Mouse (Mus musculus): ENCODE data around the gene Kmt5a. TPM values are rescaled to one million over a fixed set of nuclear protein-coding genes. Genes with fewer than 3 reads are reported as not detected.

Gene Kmt5a
- polyA plus RNA-seq, 1 experiment from 2014 or later, result 62.9 TPM

DNA sequence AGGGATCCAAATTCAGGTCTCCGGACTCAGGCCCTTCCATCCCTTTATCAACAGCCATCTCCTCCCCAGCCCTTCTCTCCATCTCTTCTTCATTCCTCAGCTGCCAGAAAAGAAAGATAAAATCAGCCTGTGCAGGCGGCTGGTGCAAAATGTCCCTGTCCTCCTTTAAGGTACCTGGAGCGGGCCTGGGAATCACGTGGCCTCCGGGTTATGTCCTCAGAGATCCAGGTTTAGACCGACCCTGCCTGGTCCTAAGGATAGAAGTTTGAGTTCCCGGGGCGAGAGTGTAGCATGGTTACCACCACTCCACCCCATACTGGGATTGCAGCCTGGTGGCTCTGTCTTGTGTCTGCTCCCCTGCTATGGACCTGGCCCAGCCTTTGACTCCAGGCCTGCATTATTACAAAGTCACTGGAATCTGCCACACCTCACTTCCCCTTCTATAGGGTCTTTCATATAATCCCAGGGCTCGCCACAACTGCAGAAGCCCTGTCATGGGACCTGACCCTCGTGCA lies 70.9 kb downstream of the Kmt5a start:
- 86% methylated on average over 10 of the region's 10 CpGs for WGBS
- ATAC-seq (ENCODE audit: low FRiP score), result no peak
- 0 out of 2 replicates have a peak, but pooled peaks cover 3% of the 10 kb centered on the region for H3K4me1 ChIP-seq
- no peaks in the 10 kb centered on the region for H3K27me3 ChIP-seq
- no peak overlapping the region for H3K4me2 ChIP-seq (replicated peaks)
- no peak overlapping the region for H3K9ac ChIP-seq
- H3K36me3 ChIP-seq, result peaks cover 39% of the 10 kb centered on the region
- no peaks in the 10 kb centered on the region for H3K9me3 ChIP-seq (replicated peaks)
- H3K27ac ChIP-seq, result no peak overlapping the region
- no peak overlapping the region for H3K4me3 ChIP-seq

Small RNAs within 50 kb of the gene (microRNA-seq; reads per million reads assigned to microRNA genes)
- not detected for gene Gm27486

Other genes with a start within 250 kb of the Kmt5a start
- gene Pitpnm2, start 190.2 kb upstream of the Kmt5a start, polyA plus RNA-seq (2016; fragmentation: Nextera tagmentation; extraction: Ambion mirVana), result 6.9 and 7.0 TPM in 2 replicates
- gene Mphosph9, start 112.0 kb upstream of the Kmt5a start, polyA plus RNA-seq (2016; fragmentation: Nextera tagmentation; extraction: Ambion mirVana), result 17.5 and 18.6 TPM in 2 replicates
- gene 2810006K23Rik, start 111.8 kb upstream of the Kmt5a start, polyA plus RNA-seq (2016; fragmentation: Nextera tagmentation; extraction: Ambion mirVana), result 16.6 and 20.0 TPM in 2 replicates
- gene Cdk2ap1, start 76.8 kb upstream of the Kmt5a start, polyA plus RNA-seq (2016; fragmentation: Nextera tagmentation; extraction: Ambion mirVana), result 142 and 163 TPM in 2 replicates
- gene Sbno1, start 13.9 kb upstream of the Kmt5a start, polyA plus RNA-seq (2016; fragmentation: Nextera tagmentation; extraction: Ambion mirVana), result 108 and 113 TPM in 2 replicates
- 18.0 and 20.0 TPM in 2 replicates for gene Rilpl2, start 38.4 kb downstream of the Kmt5a start, polyA plus RNA-seq (2016; fragmentation: Nextera tagmentation; extraction: Ambion mirVana)
- 23.8 and 27.2 TPM in 2 replicates for gene Snrnp35, start 43.2 kb downstream of the Kmt5a start, polyA plus RNA-seq (2016; fragmentation: Nextera tagmentation; extraction: Ambion mirVana)
- gene Rilpl1, start 91.5 kb downstream of the Kmt5a start, polyA plus RNA-seq (2016; fragmentation: Nextera tagmentation; extraction: Ambion mirVana), result 18.9 and 20.9 TPM in 2 replicates
- gene Tmed2, start 100.8 kb downstream of the Kmt5a start, polyA plus RNA-seq (2016; fragmentation: Nextera tagmentation; extraction: Ambion mirVana), result 418 and 446 TPM in 2 replicates
- gene Ddx55, start 112.9 kb downstream of the Kmt5a start, polyA plus RNA-seq (2016; fragmentation: Nextera tagmentation; extraction: Ambion mirVana), result 18.0 and 19.1 TPM in 2 replicates
- gene Eif2b1, start 139.2 kb downstream of the Kmt5a start, polyA plus RNA-seq (2016; fragmentation: Nextera tagmentation; extraction: Ambion mirVana), result 66.0 and 69.5 TPM in 2 replicates
- gene Gtf2h3, start 139.2 kb downstream of the Kmt5a start, polyA plus RNA-seq (2016; fragmentation: Nextera tagmentation; extraction: Ambion mirVana), result 65.6 and 71.0 TPM in 2 replicates
- gene Atp6v0a2, start 188.6 kb downstream of the Kmt5a start, polyA plus RNA-seq (2016; fragmentation: Nextera tagmentation; extraction: Ambion mirVana), result 54.5 and 61.2 TPM in 2 replicates

Data from hindbrain, embryonic 12.5 days (tissue).